Mouse (Mus musculus): ENCODE measurements around the gene 1700061G19Rik. TPM values are rescaled to one million over a fixed set of nuclear protein-coding genes. Genes with fewer than 3 reads are reported as not detected.

The 1700061G19Rik gene
- polyA plus RNA-seq, 1 experiment = not detected

- no peak overlapping the region for H3K4me3 ChIP-seq (ENCODE audit: insufficient read depth, low read length)
- H3K4me1 ChIP-seq (ENCODE audit: control insufficient read depth, insufficient read depth, low read length) = no peaks in the 10 kb centered on the region
- no peak for TF ChIP-seq CTCF (IDR thresholded peaks at IDR 0.05; ENCODE audit: low read depth, low read length)
- no peak for TF ChIP-seq POLR2A (IDR thresholded peaks at IDR 0.05; ENCODE audit: borderline replicate concordance, low read depth, low read length)
- no peak overlapping the region for H3K27ac ChIP-seq (ENCODE audit: insufficient read depth, low read depth, low read length)
Measured at GRCm38 (mm10) chr17:56869481-56869977, 5.7 kb upstream of the 1700061G19Rik start.

DNA sequence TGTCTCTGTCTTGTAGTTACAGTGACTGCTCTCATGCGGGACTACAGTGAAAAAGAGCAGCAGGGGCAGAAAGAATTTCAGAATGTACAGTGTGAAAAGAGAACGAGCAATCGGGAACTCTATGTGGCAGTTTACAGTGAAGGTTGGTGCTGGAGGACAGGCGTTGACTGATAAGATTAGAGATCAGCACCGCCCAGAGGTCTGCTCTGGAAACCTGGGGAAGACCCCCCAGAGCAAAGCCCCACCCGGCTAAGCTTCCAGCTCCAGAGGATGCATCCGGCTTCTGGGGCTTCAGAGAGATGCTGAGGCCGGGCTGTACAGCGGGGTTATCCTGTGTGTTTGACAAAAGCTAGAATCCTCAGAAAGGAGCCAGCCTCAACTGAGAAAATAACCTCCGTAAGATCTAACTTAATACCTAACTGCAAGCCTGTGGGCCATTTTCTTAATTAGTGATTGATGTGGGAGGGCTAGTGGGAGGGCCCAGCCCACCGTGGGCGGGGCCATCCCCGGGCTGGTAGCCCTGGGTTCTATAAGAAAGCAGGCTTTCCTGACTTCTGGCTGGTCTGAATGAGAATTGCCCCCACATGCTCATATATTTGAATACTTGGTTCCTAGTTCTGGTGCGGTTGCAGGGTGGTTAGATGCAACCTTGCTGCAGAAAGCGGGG lies 4.9 kb upstream of the 1700061G19Rik start:
- H3K4me1 ChIP-seq (ENCODE audit: control insufficient read depth, insufficient read depth, low read length) = no peaks in the 10 kb centered on the region
- no peak overlapping the region for H3K4me3 ChIP-seq (ENCODE audit: insufficient read depth, low read length)
- TF ChIP-seq POLR2A (IDR thresholded peaks at IDR 0.05; ENCODE audit: borderline replicate concordance, low read depth, low read length) (no peak), CTCF (IDR thresholded peaks at IDR 0.05; ENCODE audit: low read depth, low read length) (no peak)
- no peak overlapping the region for H3K27ac ChIP-seq (ENCODE audit: insufficient read depth, low read depth, low read length)

- TF ChIP-seq CTCF (IDR thresholded peaks at IDR 0.05; ENCODE audit: low read depth, low read length) (no peak), POLR2A (IDR thresholded peaks at IDR 0.05; ENCODE audit: borderline replicate concordance, low read depth, low read length) (no peak)
- H3K4me1 ChIP-seq (ENCODE audit: control insufficient read depth, insufficient read depth, low read length) = no peaks in the 10 kb centered on the region
Measured at GRCm38 (mm10) chr17:56871767-56872166, 3.5 kb upstream of the 1700061G19Rik start.

GRCm38 (mm10) chr17:56872512-56872911 lies 2.8 kb upstream of the 1700061G19Rik start:
- TF ChIP-seq POLR2A (IDR thresholded peaks at IDR 0.05; ENCODE audit: borderline replicate concordance, low read depth, low read length) (no peak), CTCF (IDR thresholded peaks at IDR 0.05; ENCODE audit: low read depth, low read length) (no peak)
- Histone ChIP-seq H3K4me1 (ENCODE audit: control insufficient read depth, insufficient read depth, low read length) (no peaks in the 10 kb centered on the region), H3K27ac (ENCODE audit: insufficient read depth, low read depth, low read length) (no peak overlapping the region), H3K4me3 (ENCODE audit: insufficient read depth, low read length) (no peak overlapping the region)

More at GRCm38 (mm10) chr17:56871767-56872166, 3.5 kb upstream of the 1700061G19Rik start:
- Histone ChIP-seq H3K27ac (ENCODE audit: insufficient read depth, low read depth, low read length) (no peak overlapping the region), H3K4me3 (ENCODE audit: insufficient read depth, low read length) (no peak overlapping the region)

DNA sequence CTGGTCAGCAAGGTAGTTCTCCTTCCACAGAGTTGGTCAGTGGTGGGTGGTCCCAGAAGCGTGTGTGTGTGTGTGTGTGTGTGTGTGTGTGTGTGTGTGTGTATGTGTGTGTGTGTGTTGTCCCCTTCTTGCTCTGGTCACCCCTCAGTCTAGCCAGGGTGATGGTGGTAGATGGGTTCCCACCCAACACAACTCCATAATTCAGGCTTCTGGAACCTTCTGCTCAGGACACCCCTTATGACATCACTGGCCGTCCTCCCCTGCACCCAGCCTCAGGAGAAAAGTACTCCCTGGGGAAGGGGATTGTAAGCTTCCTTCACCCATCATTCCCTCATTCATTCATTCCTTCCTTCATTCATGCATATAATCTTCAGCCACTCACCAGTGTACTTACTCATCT lies 1.0 kb upstream of the 1700061G19Rik start, which contains the start of gene Acsbg2:
Gene Acsbg2 (minus strand): TSS at position 211 of the 400 bp plus-strand sequence.
- Histone ChIP-seq H3K4me3 (ENCODE audit: insufficient read depth, low read length) (no peak within 1 kb of the TSS), H3K4me1 (ENCODE audit: control insufficient read depth, insufficient read depth, low read length) (no peaks in the 10 kb centered on the region), H3K27ac (ENCODE audit: insufficient read depth, low read depth, low read length) (no peak within 1 kb of the TSS)
- TF ChIP-seq POLR2A (IDR thresholded peaks at IDR 0.05; ENCODE audit: borderline replicate concordance, low read depth, low read length) (no peak), CTCF (IDR thresholded peaks at IDR 0.05; ENCODE audit: low read depth, low read length) (no peak)

DNA sequence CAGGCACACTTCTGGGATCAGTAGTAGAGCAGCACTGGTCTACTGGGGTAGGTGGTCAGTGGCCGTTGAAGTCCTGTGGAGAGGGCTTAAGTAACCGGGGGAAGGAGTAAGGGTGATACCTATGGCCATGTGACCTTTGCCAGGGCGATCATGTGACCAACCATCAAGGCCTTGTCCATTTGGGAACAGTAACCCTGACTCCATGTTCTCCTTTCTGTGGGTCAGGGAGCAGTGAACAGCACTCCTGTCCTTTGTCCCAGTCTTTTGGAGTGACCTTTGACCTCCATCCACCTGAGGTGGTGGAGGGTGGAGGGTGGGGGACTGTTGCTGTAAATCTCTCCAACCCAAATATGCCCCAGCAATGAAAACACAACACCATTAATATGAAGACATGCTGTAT lies 1.2 kb downstream of the 1700061G19Rik start:
- Histone ChIP-seq H3K4me3 (ENCODE audit: insufficient read depth, low read length) (no peak overlapping the region), H3K4me1 (ENCODE audit: control insufficient read depth, insufficient read depth, low read length) (no peaks in the 10 kb centered on the region), H3K27ac (ENCODE audit: insufficient read depth, low read depth, low read length) (no peak overlapping the region)
- TF ChIP-seq CTCF (IDR thresholded peaks at IDR 0.05; ENCODE audit: low read depth, low read length) (no peak), POLR2A (IDR thresholded peaks at IDR 0.05; ENCODE audit: borderline replicate concordance, low read depth, low read length) (no peak)

DNA sequence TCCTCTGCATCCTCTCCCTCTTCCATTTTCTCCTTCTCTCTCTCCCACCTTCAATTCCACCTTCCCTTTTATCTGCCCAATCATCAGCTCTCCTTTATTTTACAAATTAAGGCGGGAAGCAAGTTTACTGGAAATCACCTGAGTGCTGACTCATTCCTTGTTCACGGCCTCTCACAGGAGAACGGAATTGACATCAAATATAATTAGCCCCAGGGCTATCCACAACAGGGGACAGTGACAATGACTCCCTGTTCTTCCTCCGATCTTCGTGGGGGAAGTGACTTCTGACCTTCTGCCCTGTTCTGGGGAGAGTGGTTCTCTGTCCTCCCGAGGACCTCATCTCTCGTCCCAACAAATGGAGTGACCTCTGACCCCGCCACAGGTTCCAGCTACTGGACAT lies 1.7 kb downstream of the 1700061G19Rik start:
- TF ChIP-seq POLR2A (IDR thresholded peaks at IDR 0.05; ENCODE audit: borderline replicate concordance, low read depth, low read length) (no peak), CTCF (IDR thresholded peaks at IDR 0.05; ENCODE audit: low read depth, low read length) (no peak)
- H3K4me3 ChIP-seq (ENCODE audit: insufficient read depth, low read length) = no peak overlapping the region
- H3K4me1 ChIP-seq (ENCODE audit: control insufficient read depth, insufficient read depth, low read length) = no peaks in the 10 kb centered on the region
- no peak overlapping the region for H3K27ac ChIP-seq (ENCODE audit: insufficient read depth, low read depth, low read length)

GRCm38 (mm10) chr17:56877426-56877825 lies 2.1 kb downstream of the 1700061G19Rik start:
- no peak overlapping the region for H3K4me3 ChIP-seq (ENCODE audit: insufficient read depth, low read length)
- no peak for TF ChIP-seq POLR2A (IDR thresholded peaks at IDR 0.05; ENCODE audit: borderline replicate concordance, low read depth, low read length)
- no peak for TF ChIP-seq CTCF (IDR thresholded peaks at IDR 0.05; ENCODE audit: low read depth, low read length)
- H3K27ac ChIP-seq (ENCODE audit: insufficient read depth, low read depth, low read length) = no peak overlapping the region
- no peaks in the 10 kb centered on the region for H3K4me1 ChIP-seq (ENCODE audit: control insufficient read depth, insufficient read depth, low read length)

DNA sequence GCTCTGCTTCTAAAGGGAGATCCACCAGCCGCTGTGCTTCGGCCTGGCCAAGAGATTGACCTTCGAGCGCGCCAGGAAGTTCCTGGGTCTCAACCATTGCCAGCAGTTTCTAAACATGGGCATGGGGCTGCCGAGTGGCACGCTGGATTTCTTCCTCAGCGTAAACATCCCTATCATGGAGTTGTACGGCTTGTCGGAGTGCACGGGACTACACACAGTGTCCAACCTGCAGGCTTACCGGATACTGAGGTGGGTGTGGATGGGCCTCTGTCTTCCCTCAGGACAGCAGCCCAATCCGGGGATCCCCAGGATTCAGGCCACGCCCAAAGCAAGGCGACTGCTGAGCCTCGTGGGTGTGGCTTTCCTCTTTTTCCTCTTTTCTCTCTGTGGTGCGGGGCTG lies 8.3 kb downstream of the 1700061G19Rik start:
- peak overlapping the region; percentile 47 for H3K4me3 ChIP-seq (ENCODE audit: insufficient read depth, low read length)
- H3K4me1 ChIP-seq (ENCODE audit: control insufficient read depth, insufficient read depth, low read length) = peaks cover 19% of the 10 kb centered on the region
- TF ChIP-seq POLR2A (IDR thresholded peaks at IDR 0.05; ENCODE audit: borderline replicate concordance, low read depth, low read length) (no peak), CTCF (IDR thresholded peaks at IDR 0.05; ENCODE audit: low read depth, low read length) (no peak)
- no peak overlapping the region for H3K27ac ChIP-seq (ENCODE audit: insufficient read depth, low read depth, low read length)

DNA sequence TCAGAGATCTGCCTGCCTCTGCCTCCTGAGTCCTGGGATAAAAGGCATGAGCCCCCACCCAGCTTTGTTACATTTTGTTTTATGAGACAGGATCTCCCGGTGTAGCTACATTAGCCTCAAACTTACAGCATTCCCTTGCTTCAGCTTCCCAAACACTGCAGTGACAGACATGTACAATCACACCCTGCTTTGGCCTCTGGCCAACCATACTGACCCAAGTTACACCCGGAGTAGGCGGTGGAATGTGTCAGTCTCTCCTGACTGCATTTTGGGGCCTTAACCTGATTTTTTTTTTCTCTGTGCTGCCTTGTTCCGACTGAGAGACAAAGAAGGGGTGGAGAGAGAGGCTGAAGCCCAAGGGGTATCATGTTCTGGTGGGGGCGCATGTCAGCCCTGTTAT lies 9.1 kb downstream of the 1700061G19Rik start:
- H3K27ac ChIP-seq (ENCODE audit: insufficient read depth, low read depth, low read length) = no peak overlapping the region
- H3K4me1 ChIP-seq (ENCODE audit: control insufficient read depth, insufficient read depth, low read length) = peaks cover 19% of the 10 kb centered on the region
- H3K4me3 ChIP-seq (ENCODE audit: insufficient read depth, low read length) = no peak overlapping the region
- TF ChIP-seq POLR2A (IDR thresholded peaks at IDR 0.05; ENCODE audit: borderline replicate concordance, low read depth, low read length) (no peak), CTCF (IDR thresholded peaks at IDR 0.05; ENCODE audit: low read depth, low read length) (no peak)

All from bone marrow macrophage, adult 2 months (primary cell).